Mouse (Mus musculus): ENCODE measurements around the gene Chmp5.

GRCm38 (mm10) chr4:40948160-40948708, at the start of gene Chmp5, which contains the start of gene Bag1:
- TF ChIP-seq CTCF (IDR thresholded peaks at IDR 0.05; ENCODE audit: low read depth) (peak; percentile 35), EP300 (IDR thresholded peaks at IDR 0.05; ENCODE audit: low read depth) (0 out of 2 replicates have a peak, but pooled peaks have one; percentile 33)

Data from liver, postnatal 0 days (tissue).